Mouse (Mus musculus) gastrocnemius, postnatal 14 days (tissue): Measurements from ENCODE around the gene Jak1. TPM values are rescaled to one million over a fixed set of nuclear protein-coding genes. Genes with fewer than 3 reads are reported as not detected.

Experiments
- DNase-seq: peaks from one replicate; pipeline ENCODE4 v3.0.0; 2021; ENCODE audit warnings: mixed read lengths
- intact Hi-C: fragments of 180-260 bp; cut with DNase I; formaldehyde crosslinking; loops from one replicate; pipeline ENCODE4 v1.15.1; 2025; ENCODE audit warnings: low total_unique reads
- total RNA-seq, 2 experiments: library from RNA; stranded (reverse); gene quantifications; 2 replicates each; pipeline ENCODE4 v1.2.3; 2021

Gene Jak1
- total RNA-seq, 2 experiments from 2014 or later, result 96.6 to 108 TPM

- DNase-seq, result no peak
- intact Hi-C loops, result no loop called here
Measured at GRCm38 (mm10) chr4:101165776-101166175, 99.3 kb downstream of the Jak1 start.

GRCm38 (mm10) chr4:101164673-101165072 is 100.4 kb downstream of the Jak1 start:
- DNase-seq, result no peak
- intact Hi-C loops, result no loop called here

GRCm38 (mm10) chr4:101164189-101164588 is 100.9 kb downstream of the Jak1 start:
- intact Hi-C loops, result no loop called here
- DNase-seq, result no peak

- no peak for DNase-seq
- intact Hi-C loops, result no loop called here
Measured at GRCm38 (mm10) chr4:101160821-101161220, 104.3 kb downstream of the Jak1 start.

GRCm38 (mm10) chr4:101159191-101159764 is 105.8 kb downstream of the Jak1 start:
- intact Hi-C loops, result no loop called here
- DNase-seq, result no peak

- intact Hi-C loops, result no loop called here
- DNase-seq, result no peak
Measured at GRCm38 (mm10) chr4:101158282-101158681, 106.8 kb downstream of the Jak1 start.

GRCm38 (mm10) chr4:101157476-101157875 is 107.6 kb downstream of the Jak1 start:
- intact Hi-C loops, result no loop called here
- DNase-seq, result no peak

GRCm38 (mm10) chr4:101155541-101155940 is 109.5 kb downstream of the Jak1 start:
- intact Hi-C loops, result no loop called here
- DNase-seq, result no peak

- intact Hi-C loops, result loop anchor here (2.0 to 5.0 kb wide), 2 partner anchors 148 to 555 kb away; no protein-coding TSS in a partner anchor
- no peak for DNase-seq
Measured at GRCm38 (mm10) chr4:101146891-101147655, 118.0 kb downstream of the Jak1 start.

GRCm38 (mm10) chr4:101146047-101146745 is 118.9 kb downstream of the Jak1 start:
- DNase-seq, result peak; percentile 54
- intact Hi-C loops, result loop anchor here (2.0 to 5.0 kb wide), 2 partner anchors 147 to 554 kb away; no protein-coding TSS in a partner anchor

GRCm38 (mm10) chr4:101144790-101145189 is 120.3 kb downstream of the Jak1 start:
- no peak for DNase-seq
- intact Hi-C loops, result loop anchor here (5.0 kb wide), 1 partner anchor 552 kb away; no protein-coding TSS in a partner anchor

GRCm38 (mm10) chr4:101144361-101144760 is 120.7 kb downstream of the Jak1 start:
- DNase-seq, result no peak
- intact Hi-C loops, result no loop called here

- intact Hi-C loops, result no loop called here
- no peak for DNase-seq
Measured at GRCm38 (mm10) chr4:101143901-101144300, 121.2 kb downstream of the Jak1 start.

GRCm38 (mm10) chr4:101141768-101142167 is 123.3 kb downstream of the Jak1 start:
- DNase-seq, result no peak
- intact Hi-C loops, result no loop called here

GRCm38 (mm10) chr4:101137975-101138374 is 127.1 kb downstream of the Jak1 start:
- intact Hi-C loops, result no loop called here

GRCm38 (mm10) chr4:101135909-101136308 is 129.2 kb downstream of the Jak1 start:
- DNase-seq, result no peak
- intact Hi-C loops, result no loop called here

More at GRCm38 (mm10) chr4:101137975-101138374, 127.1 kb downstream of the Jak1 start:
- DNase-seq, result no peak

GRCm38 (mm10) chr4:101135013-101135412 is 130.1 kb downstream of the Jak1 start:
- intact Hi-C loops, result no loop called here
- no peak for DNase-seq

GRCm38 (mm10) chr4:101121002-101121401 is 144.1 kb downstream of the Jak1 start:
- intact Hi-C loops, result no loop called here
- DNase-seq, result no peak

GRCm38 (mm10) chr4:101107122-101107521 is 158.0 kb downstream of the Jak1 start:
- intact Hi-C loops, result no loop called here
- peak; percentile 9 for DNase-seq
